Mouse (Mus musculus): ENCODE results near the gene Ccnf.

The Ccnf gene

DNA sequence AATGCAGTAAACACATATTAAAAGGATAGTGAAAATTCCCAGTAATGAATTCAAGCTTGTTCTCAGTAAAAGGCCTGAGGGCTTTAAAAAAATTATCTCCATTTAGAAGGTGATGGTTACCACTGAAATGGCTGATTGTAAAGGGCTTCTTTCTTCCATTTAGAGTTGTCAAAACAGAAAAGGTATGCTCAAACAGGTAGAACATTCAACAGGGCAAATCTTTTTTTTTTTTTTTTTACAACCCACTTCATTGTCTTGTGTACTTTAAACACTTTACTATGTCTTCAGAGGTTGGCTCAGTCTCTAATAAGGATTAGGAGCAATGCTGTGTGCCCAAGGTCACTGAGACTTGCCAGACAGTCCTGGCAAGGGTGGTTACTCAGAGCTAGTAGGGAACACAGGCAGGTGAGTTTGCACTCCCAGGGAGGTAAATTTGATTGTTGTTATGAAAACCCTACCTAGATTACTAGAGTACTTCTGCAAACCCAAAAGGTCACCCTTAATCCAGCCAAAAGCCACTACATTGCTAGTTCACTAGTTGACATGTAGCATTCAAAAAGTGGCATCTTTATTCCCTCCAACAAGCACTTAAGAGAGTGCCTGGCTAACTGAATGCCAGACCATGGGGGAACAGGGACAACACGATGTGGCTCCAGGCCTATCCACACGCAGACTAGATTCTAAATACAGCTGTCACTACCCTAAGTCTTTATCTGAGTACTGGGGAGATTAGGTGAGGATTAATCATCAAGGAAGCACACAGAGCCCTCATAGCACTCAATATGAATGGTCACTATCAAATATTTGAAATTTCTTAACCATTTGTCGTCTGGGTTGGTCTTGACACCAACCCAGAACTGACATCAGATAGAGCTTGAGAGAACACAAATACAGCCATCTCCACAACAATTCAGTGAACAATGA, 47.4 kb downstream of the Ccnf start:
- DNase-seq (ENCODE audit: low spot score in 2 of 2), result no peak

DNA sequence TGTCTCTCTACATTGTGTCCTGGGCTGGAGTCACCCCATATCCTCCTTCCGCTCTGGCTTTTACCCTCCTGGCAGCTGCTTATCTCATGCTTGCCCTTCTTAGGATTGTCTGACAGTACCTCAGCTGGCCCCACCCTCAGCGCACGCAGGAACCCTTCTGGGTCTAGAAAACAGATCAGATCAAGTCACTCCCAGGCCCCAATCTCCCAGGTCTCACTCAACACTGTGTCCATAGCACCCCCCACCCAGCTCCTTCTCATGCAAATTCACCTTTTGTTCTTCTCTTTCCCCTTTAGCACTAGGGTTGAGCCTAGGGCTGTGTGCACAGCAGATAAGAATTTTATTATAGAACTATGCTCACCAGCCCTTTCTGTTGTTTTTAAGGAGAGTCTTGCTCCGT, 48.2 kb downstream of the Ccnf start:
- DNase-seq (ENCODE audit: low spot score in 2 of 2), result no peak

DNA sequence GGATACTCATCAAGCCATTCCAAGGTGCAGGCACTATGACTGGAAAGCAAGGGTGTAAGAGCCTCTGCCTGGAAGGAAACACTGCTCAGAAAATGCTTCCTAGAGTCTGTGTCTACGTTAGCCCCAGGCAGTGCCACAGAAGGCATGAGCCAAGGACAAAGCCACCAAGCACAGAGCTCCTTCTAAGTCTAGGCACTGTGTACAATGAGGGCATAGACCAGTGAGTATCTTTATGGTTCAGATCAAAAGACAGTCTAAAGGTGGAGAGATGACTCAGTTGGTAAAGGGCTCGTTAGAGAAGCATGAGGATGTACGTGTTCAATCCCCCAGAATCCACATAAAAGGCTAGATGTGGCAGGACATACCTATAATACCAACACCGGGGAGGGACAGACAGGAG, 50.2 kb downstream of the Ccnf start:
- DNase-seq (ENCODE audit: low spot score in 2 of 2), result no peak

DNA sequence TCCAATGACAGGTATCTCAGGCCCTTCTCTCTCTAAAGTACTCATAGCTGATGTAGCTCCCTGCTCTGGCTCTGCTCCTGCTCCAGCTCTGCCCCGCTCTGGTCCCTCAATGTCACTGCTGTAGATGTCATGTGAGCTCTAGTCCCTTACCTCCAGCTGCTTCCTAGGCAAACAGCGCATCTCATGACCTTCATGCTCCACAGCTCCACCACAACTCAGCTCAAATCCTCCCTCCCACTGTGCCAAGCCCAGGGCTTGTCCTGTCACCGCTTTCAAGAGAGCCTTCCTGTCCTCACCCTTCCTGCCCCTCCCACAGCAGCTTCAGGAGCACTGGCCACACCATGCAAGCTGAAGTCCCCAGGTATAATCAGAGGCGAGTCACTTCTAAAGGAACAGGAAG, 51.5 kb downstream of the Ccnf start:
- DNase-seq (ENCODE audit: low spot score in 2 of 2), result no peak

DNA sequence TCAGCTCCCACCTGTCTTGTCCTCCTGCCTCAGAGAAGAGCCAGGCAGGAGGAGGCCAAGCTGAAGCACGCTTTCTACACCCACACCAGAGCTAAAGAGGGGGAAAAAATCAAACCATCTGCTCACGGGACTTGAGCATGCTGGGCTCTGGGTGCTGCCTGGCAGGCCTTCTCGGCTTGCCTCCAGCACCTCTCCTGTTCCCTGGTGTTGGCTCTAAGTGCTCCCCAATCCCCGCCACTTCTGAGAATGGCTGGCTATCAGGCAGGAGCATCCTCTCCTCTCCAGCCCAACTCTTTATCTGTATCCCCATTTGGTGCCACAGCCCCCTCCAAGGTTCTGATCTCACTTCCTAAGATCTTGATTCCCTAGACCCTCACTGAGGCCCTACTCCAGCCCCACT, 52.0 kb downstream of the Ccnf start:
- peak; percentile 67 to 87 for DNase-seq (ENCODE audit: low spot score in 2 of 2)

GRCm38 (mm10) chr17:24197032-24197824, 54.1 kb downstream of the Ccnf start:
- DNase-seq (ENCODE audit: low spot score in 2 of 2), result no peak

GRCm38 (mm10) chr17:24195349-24195748, 55.9 kb downstream of the Ccnf start:
- no peak for DNase-seq (ENCODE audit: low spot score in 2 of 2)

DNA sequence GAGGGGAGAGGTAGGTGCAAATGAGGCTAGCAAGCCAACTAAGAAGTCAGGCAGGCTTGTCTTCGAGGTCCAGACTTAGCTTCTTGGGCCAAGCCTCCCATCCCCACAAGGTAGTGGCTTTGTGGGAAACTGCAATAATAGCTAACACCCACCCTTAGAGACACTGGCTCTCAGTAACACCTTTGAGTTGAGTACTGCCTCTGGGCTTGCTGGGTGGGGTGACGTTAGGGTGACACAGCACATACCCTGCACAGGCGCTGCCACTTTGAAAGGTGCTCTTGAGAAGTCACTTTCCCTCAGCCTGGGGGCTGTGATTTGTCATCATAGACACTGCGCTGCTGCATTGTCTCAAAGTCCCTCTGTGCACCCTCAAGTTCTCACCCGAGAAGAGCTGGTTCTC, 57.5 kb downstream of the Ccnf start:
- no peak for DNase-seq (ENCODE audit: low spot score in 2 of 2)

DNA sequence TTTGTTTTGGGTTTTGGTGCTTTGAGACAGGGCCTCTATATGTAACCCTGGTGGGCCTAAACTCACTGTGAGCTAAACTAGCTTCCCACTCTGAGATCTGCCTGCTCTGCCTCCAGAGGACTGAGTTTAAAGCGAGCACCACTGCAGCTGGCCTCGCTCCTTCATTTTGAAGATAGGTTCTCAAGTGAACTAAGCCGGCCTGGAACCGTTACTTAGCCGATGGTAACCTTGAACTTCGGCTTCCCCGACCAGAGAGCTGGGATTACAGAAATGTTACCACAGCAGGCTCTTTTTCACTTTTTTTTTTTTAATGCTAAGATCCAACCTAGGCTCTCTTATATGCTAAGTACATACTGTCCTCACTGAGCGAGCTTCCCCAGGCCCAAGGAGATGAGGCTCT, 58.0 kb downstream of the Ccnf start:
- no peak for DNase-seq (ENCODE audit: low spot score in 2 of 2)

DNA sequence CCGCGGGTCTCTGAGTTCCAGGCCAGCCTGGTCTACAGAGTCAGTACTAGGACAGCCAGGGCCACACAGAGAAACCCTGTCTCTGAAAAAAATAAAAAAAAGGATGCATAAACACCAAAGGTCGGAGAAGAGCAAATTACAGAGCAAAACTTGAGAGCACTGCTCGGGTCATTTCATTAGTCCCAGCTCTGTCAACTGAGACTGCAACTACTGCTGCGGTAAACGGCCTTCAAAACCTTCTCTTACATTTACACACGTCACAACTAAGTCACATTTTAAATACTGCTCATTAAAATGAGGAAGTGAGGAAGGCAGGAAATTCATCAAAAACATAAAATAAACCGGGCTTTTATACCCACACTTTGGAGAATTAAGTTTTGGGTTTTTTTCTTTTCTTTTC, 58.4 kb downstream of the Ccnf start:
- no peak for DNase-seq (ENCODE audit: low spot score in 2 of 2)

- no peak for DNase-seq (ENCODE audit: low spot score in 2 of 2)
Observed at GRCm38 (mm10) chr17:24191481-24191880, 59.8 kb downstream of the Ccnf start.

- no peak for DNase-seq (ENCODE audit: low spot score in 2 of 2)
Observed at GRCm38 (mm10) chr17:24190934-24191333, 60.4 kb downstream of the Ccnf start.

DNA sequence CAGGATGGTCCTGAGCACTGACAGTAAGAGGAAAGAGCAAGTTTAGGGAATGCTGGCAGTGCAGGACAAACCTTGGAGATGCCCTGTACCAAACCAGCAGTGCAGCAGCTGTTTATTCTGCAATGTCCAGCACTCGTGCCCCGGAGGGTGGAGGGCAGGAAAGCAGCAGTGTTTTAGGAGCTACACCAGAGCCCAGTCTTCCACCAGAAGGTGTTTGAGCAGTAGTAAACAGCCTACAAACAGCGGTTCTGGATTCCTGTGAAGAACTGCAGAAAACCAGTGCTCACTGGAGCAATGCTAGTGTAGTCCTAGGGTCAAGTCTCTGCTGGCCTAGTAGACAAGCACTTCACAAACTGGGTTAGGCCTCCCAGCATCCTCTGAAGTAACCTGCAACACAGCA, 77.0 kb downstream of the Ccnf start:
- no peak for DNase-seq (ENCODE audit: low spot score in 2 of 2)

GRCm38 (mm10) chr17:24173423-24173822, 77.9 kb downstream of the Ccnf start:
- peak; percentile 62 to 76 for DNase-seq (ENCODE audit: low spot score in 2 of 2)

All from frontal cortex, postnatal 36 days (tissue).